Mouse (Mus musculus) hindbrain, embryonic 12.5 days (tissue): ENCODE data around the gene Trmt2a. TPM values are rescaled to one million over a fixed set of nuclear protein-coding genes. Genes with fewer than 3 reads are reported as not detected.
"Not testable (repeated sequence)": the region's sequence is repeated elsewhere in the genome, so short reads cannot be mapped to it uniquely, and the experiment has no call there.

Experiments
- ATAC-seq: fragments of 200-750 bp; cut with Nextera tagmentation; 2 replicates; pipeline ENCODE4 v1.8.0; 2017; ENCODE audit warnings: moderate TSS enrichment; ENCODE audit not compliant: low FRiP score
- H3K27ac ChIP-seq: fragments of 300-500 bp; sonication (generic); 2 replicates; pipeline ENCODE4 v1.5.1; 2016; ENCODE audit warnings: mild to moderate bottlenecking
- H3K27me3 ChIP-seq: fragments of 300-500 bp; sonication (generic); 2 replicates; pipeline ENCODE4 v1.6.1; 2016; ENCODE audit warnings: mild to moderate bottlenecking
- H3K36me3 ChIP-seq: fragments of 300-500 bp; sonication (generic); 2 replicates; pipeline ENCODE4 v1.6.1; 2016; ENCODE audit warnings: mild to moderate bottlenecking
- H3K4me1 ChIP-seq: fragments of 300-500 bp; sonication (generic); 2 replicates; pipeline ENCODE4 v1.6.1; 2016
- H3K4me2 ChIP-seq: fragments of 300-500 bp; sonication (generic); replicated peaks from 2 replicates; pipeline ENCODE4 v1.6.1; 2016; ENCODE audit warnings: mild to moderate bottlenecking
- H3K4me3 ChIP-seq: fragments of 300-500 bp; sonication (generic); 2 replicates; pipeline ENCODE4 v1.5.1; 2016; ENCODE audit warnings: mild to moderate bottlenecking
- H3K9ac ChIP-seq: fragments of 300-500 bp; sonication (generic); 2 replicates; pipeline ENCODE4 v1.6.1; 2016; ENCODE audit warnings: mild to moderate bottlenecking, moderate library complexity
- H3K9me3 ChIP-seq: fragments of 300-500 bp; sonication (generic); replicated peaks from 2 replicates; pipeline ENCODE4 v1.6.1; 2016; ENCODE audit warnings: mild to moderate bottlenecking
- WGBS: fragments of 180-500 bp; shearing (Covaris S2); methylation state at CpG from one replicate; pipeline ENCODE4 v1.1.7; 2016; 5-methylcytosine and 5-hydroxymethylcytosine counted together
- microRNA counts: library from miRNA; unstranded; fragments of <30 nt; microRNA quantifications from one replicate; lab custom pipeline; 2017
- microRNA-seq: library from miRNA; unstranded; fragments of <30 nt; microRNA quantifications from one replicate; pipeline ENCODE4, GENCODE M21; 2017
- polyA plus RNA-seq: library from polyadenylated mRNA; unstranded; fragments of >200 nt; fragmentation: Nextera tagmentation; extraction: Ambion mirVana; gene quantifications from 2 replicates; pipeline ENCODE4 v1.2.1, GENCODE M21; 2016

The Trmt2a gene
- polyA plus RNA-seq, 1 experiment from 2014 or later, result 102 TPM

DNA sequence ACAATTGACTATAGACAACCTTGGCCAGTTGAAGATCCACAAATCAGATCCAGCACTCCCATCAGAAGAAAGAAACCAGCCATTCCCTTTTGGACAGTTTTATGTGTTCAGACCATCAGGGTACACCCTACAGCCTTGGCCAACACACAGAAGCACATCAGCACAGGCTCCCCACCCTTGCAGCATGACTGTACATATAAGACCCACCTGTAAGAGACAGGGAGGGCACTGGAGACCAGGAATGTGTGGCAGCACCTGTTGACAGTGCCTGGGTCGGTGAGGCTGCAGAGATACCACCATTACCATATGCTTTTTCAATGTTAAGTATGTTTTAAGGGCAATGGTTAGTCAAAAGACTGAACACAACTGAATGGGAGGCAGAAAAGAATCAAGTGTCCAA lies 5.4 kb downstream of the Trmt2a start:
- peaks cover 26% of the 10 kb centered on the region for H3K4me1 ChIP-seq
- WGBS, result 91% methylated on average over 1 of the region's 1 CpGs
- H3K4me3 ChIP-seq, result no peak overlapping the region
- H3K9ac ChIP-seq, result no peak overlapping the region
- H3K4me2 ChIP-seq, result no peak overlapping the region
- no peak for ATAC-seq
- no peaks in the 10 kb centered on the region for H3K27me3 ChIP-seq
- peaks cover 81% of the 10 kb centered on the region for H3K36me3 ChIP-seq
- H3K9me3 ChIP-seq, result no peaks in the 10 kb centered on the region
- no peak overlapping the region for H3K27ac ChIP-seq

DNA sequence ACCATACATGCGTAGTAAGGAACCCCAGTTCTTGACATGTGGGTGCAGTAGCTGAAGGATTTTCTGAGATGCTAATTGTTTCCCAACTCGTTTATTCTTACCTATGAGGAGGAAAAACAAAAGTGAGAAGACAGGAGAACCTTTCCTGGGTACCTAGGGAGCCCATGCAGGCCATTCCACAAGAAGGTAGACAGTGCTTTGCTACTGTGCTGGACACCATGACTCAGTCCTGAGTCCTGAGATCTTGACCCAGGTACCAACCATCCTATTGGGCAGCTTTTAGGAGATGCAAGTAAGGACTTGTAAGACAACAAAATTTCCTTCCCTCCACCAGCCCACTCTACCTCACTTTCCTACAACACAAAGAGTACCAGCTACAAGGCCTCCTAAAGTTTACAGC lies 9.7 kb downstream of the Trmt2a start, which contains the start of gene Gm49776:
Gene Gm49776, minus strand, starts transcription at position 101 of the 400 bp plus-strand sequence.
- no peak for ATAC-seq
- H3K27ac ChIP-seq, result no peak within 1 kb of the TSS
- H3K9me3 ChIP-seq, result no peaks in the 10 kb centered on the region
- peaks cover 90% of the 10 kb centered on the region for H3K36me3 ChIP-seq
- H3K4me2 ChIP-seq, result no peak within 1 kb of the TSS
- H3K4me3 ChIP-seq, result no peak within 1 kb of the TSS
- H3K9ac ChIP-seq, result no peak within 1 kb of the TSS
- WGBS, result 98% methylated on average over 2 of the region's 2 CpGs
- H3K27me3 ChIP-seq, result no peaks in the 10 kb centered on the region
- no peaks in the 10 kb centered on the region for H3K4me1 ChIP-seq

DNA sequence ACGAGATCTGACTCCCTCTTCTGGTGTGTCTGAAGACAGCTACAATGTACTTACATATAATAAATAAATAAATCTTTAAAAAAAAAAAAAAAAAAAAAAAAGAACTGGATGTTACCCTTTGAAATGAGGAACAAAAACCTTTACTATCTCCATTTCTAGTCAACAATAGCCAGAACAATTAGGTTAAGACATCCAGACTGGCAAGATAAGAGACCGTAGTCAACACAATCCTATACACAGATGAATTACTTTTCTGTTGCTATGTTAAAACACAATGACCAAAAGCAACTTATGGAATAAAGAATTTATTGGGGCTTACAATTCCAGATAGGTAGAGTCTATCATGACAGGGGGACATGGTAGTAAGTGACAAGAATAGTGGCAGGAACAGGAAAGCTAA lies 16.5 kb downstream of the Trmt2a start:
- Histone ChIP-seq H3K36me3 (peaks cover 85% of the 10 kb centered on the region), H3K9me3 (no peaks in the 10 kb centered on the region), H3K9ac (no peak overlapping the region), H3K4me1 (no peaks in the 10 kb centered on the region), H3K27me3 (no peaks in the 10 kb centered on the region), H3K4me2 (no peak overlapping the region), H3K4me3 (no peak overlapping the region), H3K27ac (no peak overlapping the region)
- ATAC-seq, result no peak
- WGBS, result 92% methylated on average over 2 of the region's 2 CpGs

- Histone ChIP-seq H3K4me3 (no peak overlapping the region), H3K9me3 (no peaks in the 10 kb centered on the region), H3K4me2 (no peak overlapping the region), H3K27me3 (no peaks in the 10 kb centered on the region), H3K9ac (no peak overlapping the region), H3K27ac (no peak overlapping the region), H3K4me1 (no peaks in the 10 kb centered on the region), H3K36me3 (peaks cover 90% of the 10 kb centered on the region)
- ATAC-seq, result no peak
- 92% methylated on average over 5 of the region's 5 CpGs for WGBS
Measured at GRCm38 (mm10) chr16:18268182-18268581, 19.7 kb downstream of the Trmt2a start.

GRCm38 (mm10) chr16:18275166-18275565 lies 26.7 kb downstream of the Trmt2a start:
- H3K9me3 ChIP-seq, result no peaks in the 10 kb centered on the region
- no peak for ATAC-seq

GRCm38 (mm10) chr16:18288166-18288565 lies 39.7 kb downstream of the Trmt2a start:
- WGBS, result 2% methylated on average over 4 of the region's 4 CpGs
- Histone ChIP-seq H3K4me2 (peak overlapping the region; percentile 96), H3K9me3 (no peaks in the 10 kb centered on the region), H3K9ac (peak overlapping the region; percentile 96), H3K4me3 (peak overlapping the region; percentile 98), H3K36me3 (peaks cover 23% of the 10 kb centered on the region), H3K27ac (peak overlapping the region; percentile 87), H3K27me3 (no peaks in the 10 kb centered on the region), H3K4me1 (peaks cover 29% of the 10 kb centered on the region)
- no peak for ATAC-seq

More at GRCm38 (mm10) chr16:18275166-18275565, 26.7 kb downstream of the Trmt2a start:
- peaks cover 89% of the 10 kb centered on the region for H3K36me3 ChIP-seq
- H3K27me3 ChIP-seq, result no peaks in the 10 kb centered on the region
- WGBS, result 94% methylated on average over 2 of the region's 2 CpGs
- H3K4me2 ChIP-seq, result no peak overlapping the region
- H3K27ac ChIP-seq, result no peak overlapping the region
- H3K9ac ChIP-seq, result no peak overlapping the region
- H3K4me1 ChIP-seq, result no peaks in the 10 kb centered on the region
- H3K4me3 ChIP-seq, result no peak overlapping the region

DNA sequence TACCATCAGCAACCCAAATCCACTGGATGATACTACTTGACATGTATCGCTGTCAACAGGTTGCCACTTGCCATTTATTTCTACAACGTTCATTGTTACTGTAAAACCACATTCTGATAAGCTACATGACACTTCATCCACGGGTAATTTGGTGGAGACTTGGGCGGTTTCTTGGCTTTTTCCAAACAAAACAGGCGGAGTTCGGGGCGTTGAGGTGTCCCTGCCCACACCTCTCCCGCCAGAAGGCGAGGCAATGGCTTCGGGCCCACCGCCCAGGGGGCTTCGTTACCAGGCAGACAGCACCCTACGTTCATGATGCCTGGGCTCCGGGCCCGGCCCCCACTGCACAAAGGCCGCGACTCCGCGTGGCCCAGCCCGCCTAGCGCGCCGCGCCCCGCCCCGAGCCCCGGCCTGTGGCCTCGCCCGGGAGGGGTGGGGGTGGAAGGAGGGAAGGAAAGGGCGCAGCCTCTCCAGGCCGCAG lies 40.1 kb downstream of the Trmt2a start:
- Histone ChIP-seq H3K36me3 (peaks cover 18% of the 10 kb centered on the region), H3K4me1 (peaks cover 29% of the 10 kb centered on the region), H3K4me2 (peak overlapping the region; percentile 96), H3K9me3 (no peaks in the 10 kb centered on the region), H3K4me3 (peak overlapping the region; percentile 98), H3K27me3 (no peaks in the 10 kb centered on the region), H3K27ac (peak overlapping the region; percentile 87), H3K9ac (peak overlapping the region; percentile 96)
- peak; percentile 87 for ATAC-seq
- under 1% methylated on average over 20 of the region's 31 CpGs for WGBS

- H3K4me1 ChIP-seq, result peaks cover 29% of the 10 kb centered on the region
- H3K27me3 ChIP-seq, result no peaks in the 10 kb centered on the region
- peaks cover 13% of the 10 kb centered on the region for H3K36me3 ChIP-seq
- peak; percentile 99 for ATAC-seq
- H3K4me3 ChIP-seq, result peak within 1 kb of the TSS; percentile 98
- WGBS, result under 1% methylated on average over 58 of the region's 71 CpGs
- H3K9me3 ChIP-seq, result no peaks in the 10 kb centered on the region
- peak within 1 kb of the TSS; percentile 96 for H3K4me2 ChIP-seq
- peak within 1 kb of the TSS; percentile 96 for H3K9ac ChIP-seq
- H3K27ac ChIP-seq, result peak within 1 kb of the TSS; percentile 87
Measured at GRCm38 (mm10) chr16:18289067-18289588, 40.6 kb downstream of the Trmt2a start, which contains the start of gene Dgcr8. Gene Dgcr8, minus strand, starts transcription at chr16:18289246.

DNA sequence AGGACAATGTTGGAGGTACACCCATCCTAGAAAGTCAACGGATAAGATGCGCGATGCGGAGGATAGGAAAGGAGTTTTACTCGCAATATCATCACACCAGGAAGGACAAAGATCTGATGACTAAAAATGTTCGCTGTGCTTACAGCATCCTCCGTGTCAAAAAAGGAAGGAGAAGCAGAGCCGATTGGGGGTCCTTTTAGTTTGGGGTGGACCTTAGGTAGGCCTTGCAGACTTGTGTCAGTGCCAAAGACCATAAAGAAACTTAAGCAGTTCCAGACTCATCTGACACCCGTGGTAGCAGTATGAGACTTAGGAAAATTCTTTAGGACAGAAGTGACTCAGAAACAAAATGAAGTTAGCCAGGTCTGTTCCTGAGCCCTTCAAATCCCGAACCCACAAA lies 41.1 kb downstream of the Trmt2a start:
- WGBS, result 5% methylated on average over 10 of the region's 10 CpGs
- H3K36me3 ChIP-seq, H3K27me3 ChIP-seq, ATAC-seq, H3K9me3 ChIP-seq: not testable (repeated sequence)
- H3K4me2 ChIP-seq, result peak overlapping the region; percentile 42
- peak overlapping the region; percentile 96; the same call in 1 of the 2 replicates for H3K9ac ChIP-seq
- H3K4me3 ChIP-seq, result peak overlapping the region; percentile 98
- peak overlapping the region; percentile 87; the same call in 1 of the 2 replicates for H3K27ac ChIP-seq
- peaks cover 29% of the 10 kb centered on the region for H3K4me1 ChIP-seq

MicroRNA genes within 50 kb of the gene (microRNA counts, 519-probe panel; counts per million panel counts)
- microRNA mmu-miR-1306 (lab: Ali Mortazavi, UCI), result 470 counts per million, percentile 58 among the panel's probes with 10 or more counts

Small RNA genes lying within 50 kb of the gene (microRNA-seq; reads per million reads assigned to microRNA genes)
- gene Gm24572 (1.1 reads per million), gene Mir1306 (248 reads per million, percentile 59 among the genes with 10 or more reads in this experiment)

Other genes starting within 250 kb of the Trmt2a start
- 132 and 139 TPM in 2 replicates for gene Dgcr6, start 195.8 kb upstream of the Trmt2a start, polyA plus RNA-seq
- gene Prodh, start 158.5 kb upstream of the Trmt2a start, polyA plus RNA-seq, result 5.9 and 7.0 TPM in 2 replicates
- 7.8 and 8.0 TPM in 2 replicates for gene Rtn4r, start 121.0 kb upstream of the Trmt2a start, polyA plus RNA-seq
- gene Ccdc188, start 30.8 kb upstream of the Trmt2a start, polyA plus RNA-seq, result not detected in 2 replicates
- 19.4 TPM in 2 replicates for gene Zdhhc8, start 13.5 kb upstream of the Trmt2a start, polyA plus RNA-seq
- gene Ranbp1, start 53 bp downstream of the Trmt2a start, polyA plus RNA-seq, result 675 and 701 TPM in 2 replicates
- 1.7 and 3.9 TPM in 2 replicates for gene Gm49776, start 9.6 kb downstream of the Trmt2a start, polyA plus RNA-seq
- gene Dgcr8, start 40.6 kb downstream of the Trmt2a start, polyA plus RNA-seq, result 34.2 and 35.0 TPM in 2 replicates
- gene Tango2, start 99.4 kb downstream of the Trmt2a start, polyA plus RNA-seq, result 48.2 and 50.5 TPM in 2 replicates
- 105 and 119 TPM in 2 replicates for gene Arvcf, start 99.5 kb downstream of the Trmt2a start, polyA plus RNA-seq
- gene Txnrd2, start 177.7 kb downstream of the Trmt2a start, polyA plus RNA-seq, result 20.2 and 20.3 TPM in 2 replicates
- 58.4 and 60.3 TPM in 2 replicates for gene Comt, start 178.2 kb downstream of the Trmt2a start, polyA plus RNA-seq